Mouse (Mus musculus) lung, postnatal 0 days (tissue): ENCODE data around the gene Gabrb1.

Source experiments
- CTCF ChIP-seq: IDR thresholded peaks from 2 replicates; pipeline ENCODE4 v1.5.1; 2016; ENCODE audit warnings: antibody characterized with exemption, mild to moderate bottlenecking
- EP300 ChIP-seq: IDR thresholded peaks from 2 replicates; pipeline ENCODE4 v1.6.1; 2016; ENCODE audit warnings: antibody characterized with exemption, mild to moderate bottlenecking, control low read depth

- TF ChIP-seq CTCF (no peak), EP300 (no peak)
These were observed 318.7 kb downstream of the Gabrb1 start for GRCm38 (mm10) chr5:71976571-71977061.
